Mouse (Mus musculus): Measurements from ENCODE around the gene Gm20388. TPM values are rescaled to one million over a fixed set of nuclear protein-coding genes. Genes with fewer than 3 reads are reported as not detected.
"Not testable (repeated sequence)": the region's sequence is repeated elsewhere in the genome, so short reads cannot be mapped to it uniquely, and the experiment has no call there.

Gm20388 gene
- polyA plus RNA-seq, 1 experiment: 59.3 TPM

GRCm38 (mm10) chr8:123185566-123186409, 3275.1 kb downstream of the Gm20388 start, which contains the start of gene Dpep1:
Dpep1 (plus strand) TSS chr8:123186242.
- TF ChIP-seq POLR2A (IDR thresholded peaks at IDR 0.05; ENCODE audit: borderline replicate concordance, extremely low read depth, insufficient read depth, insufficient read length, poor library complexity, severe bottlenecking) (no peak), CTCF (IDR thresholded peaks at IDR 0.05; ENCODE audit: borderline replicate concordance, extremely low read depth, insufficient read depth, insufficient read length) (no peak)
- no peak for DNase-seq (ENCODE audit: low read depth)

GRCm38 (mm10) chr8:123188006-123188405, 3277.4 kb downstream of the Gm20388 start:
- TF ChIP-seq CTCF (IDR thresholded peaks at IDR 0.05; ENCODE audit: borderline replicate concordance, extremely low read depth, insufficient read depth, insufficient read length) (no peak), POLR2A (IDR thresholded peaks at IDR 0.05; ENCODE audit: borderline replicate concordance, extremely low read depth, insufficient read depth, insufficient read length, poor library complexity, severe bottlenecking) (no peak)
- DNase-seq (ENCODE audit: low read depth): no peak

GRCm38 (mm10) chr8:123188841-123189240, 3278.2 kb downstream of the Gm20388 start:
- TF ChIP-seq POLR2A (IDR thresholded peaks at IDR 0.05; ENCODE audit: borderline replicate concordance, extremely low read depth, insufficient read depth, insufficient read length, poor library complexity, severe bottlenecking): no peak
- no peak for TF ChIP-seq CTCF (IDR thresholded peaks at IDR 0.05; ENCODE audit: borderline replicate concordance, extremely low read depth, insufficient read depth, insufficient read length)
- DNase-seq (ENCODE audit: low read depth): no peak

GRCm38 (mm10) chr8:123190678-123191077, 3280.0 kb downstream of the Gm20388 start:
- TF ChIP-seq POLR2A (IDR thresholded peaks at IDR 0.05; ENCODE audit: borderline replicate concordance, extremely low read depth, insufficient read depth, insufficient read length, poor library complexity, severe bottlenecking): no peak
- TF ChIP-seq CTCF (IDR thresholded peaks at IDR 0.05; ENCODE audit: borderline replicate concordance, extremely low read depth, insufficient read depth, insufficient read length): peak; percentile 65
- peak; percentile 81 for DNase-seq (ENCODE audit: low read depth)

GRCm38 (mm10) chr8:123191908-123192307, 3281.3 kb downstream of the Gm20388 start:
- no peak for DNase-seq (ENCODE audit: low read depth)
- TF ChIP-seq POLR2A (IDR thresholded peaks at IDR 0.05; ENCODE audit: borderline replicate concordance, extremely low read depth, insufficient read depth, insufficient read length, poor library complexity, severe bottlenecking) (no peak), CTCF (IDR thresholded peaks at IDR 0.05; ENCODE audit: borderline replicate concordance, extremely low read depth, insufficient read depth, insufficient read length) (no peak)

- DNase-seq (ENCODE audit: low read depth): no peak
- TF ChIP-seq CTCF (IDR thresholded peaks at IDR 0.05; ENCODE audit: borderline replicate concordance, extremely low read depth, insufficient read depth, insufficient read length): no peak
- no peak for TF ChIP-seq POLR2A (IDR thresholded peaks at IDR 0.05; ENCODE audit: borderline replicate concordance, extremely low read depth, insufficient read depth, insufficient read length, poor library complexity, severe bottlenecking)
Observed at GRCm38 (mm10) chr8:123193771-123194170, 3283.1 kb downstream of the Gm20388 start.

- not testable (repeated sequence) for DNase-seq (ENCODE audit: low read depth)
Observed at GRCm38 (mm10) chr8:123197016-123197415, 3286.4 kb downstream of the Gm20388 start.

GRCm38 (mm10) chr8:123199864-123200263, 3289.2 kb downstream of the Gm20388 start:
- no peak for DNase-seq (ENCODE audit: low read depth)
- TF ChIP-seq POLR2A (IDR thresholded peaks at IDR 0.05; ENCODE audit: borderline replicate concordance, extremely low read depth, insufficient read depth, insufficient read length, poor library complexity, severe bottlenecking) (no peak), CTCF (IDR thresholded peaks at IDR 0.05; ENCODE audit: borderline replicate concordance, extremely low read depth, insufficient read depth, insufficient read length) (no peak)

- peak; percentile 86 for DNase-seq (ENCODE audit: low read depth)
- TF ChIP-seq CTCF (IDR thresholded peaks at IDR 0.05; ENCODE audit: borderline replicate concordance, extremely low read depth, insufficient read depth, insufficient read length) (peak; percentile 91; the same call in 1 of the 2 replicates), POLR2A (IDR thresholded peaks at IDR 0.05; ENCODE audit: borderline replicate concordance, extremely low read depth, insufficient read depth, insufficient read length, poor library complexity, severe bottlenecking) (no peak)
Observed at GRCm38 (mm10) chr8:123202288-123202687, 3291.6 kb downstream of the Gm20388 start.

GRCm38 (mm10) chr8:123203571-123203970, 3292.9 kb downstream of the Gm20388 start:
- TF ChIP-seq CTCF (IDR thresholded peaks at IDR 0.05; ENCODE audit: borderline replicate concordance, extremely low read depth, insufficient read depth, insufficient read length) (no peak), POLR2A (IDR thresholded peaks at IDR 0.05; ENCODE audit: borderline replicate concordance, extremely low read depth, insufficient read depth, insufficient read length, poor library complexity, severe bottlenecking) (no peak)
- DNase-seq (ENCODE audit: low read depth): no peak

GRCm38 (mm10) chr8:123211876-123212275, 3301.2 kb downstream of the Gm20388 start:
- no peak for DNase-seq (ENCODE audit: low read depth)
- TF ChIP-seq POLR2A (IDR thresholded peaks at IDR 0.05; ENCODE audit: borderline replicate concordance, extremely low read depth, insufficient read depth, insufficient read length, poor library complexity, severe bottlenecking): no peak
- no peak for TF ChIP-seq CTCF (IDR thresholded peaks at IDR 0.05; ENCODE audit: borderline replicate concordance, extremely low read depth, insufficient read depth, insufficient read length)

All from brain, embryonic 14.5 days (tissue).